Mouse (Mus musculus): ENCODE measurements at regions not wholly inside any gene's neighbourhood (a gene's known extent, or its start where the extent isn't known, plus 50 kb on each side); places are given as distances from the start of the nearest gene placed in this dataset.

DNA sequence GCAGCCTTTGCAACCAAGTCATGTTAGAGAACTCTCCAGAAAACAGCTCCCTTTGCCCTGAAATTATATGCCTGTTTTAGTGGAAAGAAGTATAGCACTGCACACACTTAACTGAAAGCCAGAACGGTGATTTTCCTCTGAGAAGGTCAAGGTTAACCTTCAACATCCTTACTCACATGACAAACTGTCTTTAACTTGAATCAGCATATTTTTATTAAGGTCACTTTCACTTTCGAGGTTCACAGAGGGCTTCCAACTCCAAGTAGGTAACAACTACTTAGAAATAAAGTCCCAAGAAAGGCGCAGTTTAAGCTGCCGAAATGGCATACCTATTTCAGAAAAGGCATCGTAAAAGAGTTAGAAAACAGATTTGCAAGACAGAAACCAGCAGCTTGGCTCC lies 502.4 kb downstream of the Adgrl2 start:
- H3K9me3 ChIP-seq = no peaks in the 10 kb centered on the region
- no peak overlapping the region for H3K4me2 ChIP-seq
- no peak overlapping the region for H3K27ac ChIP-seq
- no peaks in the 10 kb centered on the region for H3K27me3 ChIP-seq
- 83% methylated on average over 5 of the region's 5 CpGs for WGBS
- ATAC-seq (ENCODE audit: insufficient number of reproducible peaks, insufficient read depth, low FRiP score, low TSS enrichment, low read depth) = no peak
- H3K36me3 ChIP-seq = no peaks in the 10 kb centered on the region
- no peaks in the 10 kb centered on the region for H3K4me1 ChIP-seq
- no peak overlapping the region for H3K9ac ChIP-seq
- no peak overlapping the region for H3K4me3 ChIP-seq

DNA sequence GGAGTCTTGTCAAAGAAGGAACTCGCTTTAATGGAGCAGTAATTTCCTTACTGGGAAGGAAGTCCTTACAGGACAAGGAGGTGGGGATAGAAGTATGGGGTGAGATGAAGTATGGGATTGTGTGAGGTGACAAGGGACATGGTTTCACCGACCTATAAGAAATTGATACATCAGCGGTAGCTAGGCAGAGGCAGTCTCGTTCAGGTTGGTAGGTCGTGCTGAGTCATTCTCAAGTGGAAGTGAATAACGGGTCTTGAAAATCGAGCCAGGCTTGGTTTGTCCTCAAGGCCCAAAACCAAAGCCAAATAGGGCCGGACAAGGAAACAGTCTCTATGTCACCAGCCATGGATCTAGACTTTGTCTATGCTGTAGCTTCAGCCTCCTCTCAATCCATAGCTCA lies 514.5 kb downstream of the Adgrl2 start:
- H3K27me3 ChIP-seq = no peaks in the 10 kb centered on the region
- no peak overlapping the region for H3K9ac ChIP-seq
- no peaks in the 10 kb centered on the region for H3K9me3 ChIP-seq
- H3K27ac ChIP-seq = no peak overlapping the region
- H3K4me1 ChIP-seq = no peaks in the 10 kb centered on the region
- H3K36me3 ChIP-seq = no peaks in the 10 kb centered on the region
- 85% methylated on average over 8 of the region's 8 CpGs for WGBS
- H3K4me2 ChIP-seq = no peak overlapping the region
- ATAC-seq (ENCODE audit: insufficient number of reproducible peaks, insufficient read depth, low FRiP score, low TSS enrichment, low read depth) = no peak
- H3K4me3 ChIP-seq = no peak overlapping the region

DNA sequence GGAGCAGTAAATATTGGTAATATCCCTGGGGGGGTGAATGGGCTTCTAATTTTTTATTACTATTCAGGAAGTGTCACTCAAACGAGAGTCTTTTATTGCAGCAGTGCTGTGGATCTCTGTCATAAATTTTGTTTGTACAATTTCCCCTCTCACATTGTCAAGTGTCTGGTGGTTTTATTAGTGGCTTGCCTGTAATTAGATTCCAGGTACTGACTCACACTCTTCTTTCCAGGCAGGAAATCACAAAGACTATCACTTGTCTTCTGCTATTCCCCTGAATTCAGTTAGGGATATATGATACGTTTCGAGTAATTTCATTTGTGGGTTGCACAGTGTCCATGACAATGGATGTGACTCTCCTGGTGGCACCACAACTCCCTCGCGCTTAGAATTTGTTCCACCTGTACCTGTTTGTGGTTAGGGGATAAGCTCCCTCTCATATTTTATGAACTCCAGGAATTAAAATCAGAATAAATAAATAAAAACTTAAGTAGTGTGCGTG lies 517.4 kb downstream of the Adgrl2 start:
- Histone ChIP-seq H3K4me1 (no peaks in the 10 kb centered on the region), H3K27me3 (no peaks in the 10 kb centered on the region), H3K4me3 (no peak overlapping the region), H3K27ac (no peak overlapping the region), H3K4me2 (no peak overlapping the region), H3K9ac (no peak overlapping the region), H3K9me3 (no peaks in the 10 kb centered on the region), H3K36me3 (no peaks in the 10 kb centered on the region)
- 65% methylated on average over 6 of the region's 6 CpGs for WGBS
- no peak for ATAC-seq (ENCODE audit: insufficient number of reproducible peaks, insufficient read depth, low FRiP score, low TSS enrichment, low read depth)

DNA sequence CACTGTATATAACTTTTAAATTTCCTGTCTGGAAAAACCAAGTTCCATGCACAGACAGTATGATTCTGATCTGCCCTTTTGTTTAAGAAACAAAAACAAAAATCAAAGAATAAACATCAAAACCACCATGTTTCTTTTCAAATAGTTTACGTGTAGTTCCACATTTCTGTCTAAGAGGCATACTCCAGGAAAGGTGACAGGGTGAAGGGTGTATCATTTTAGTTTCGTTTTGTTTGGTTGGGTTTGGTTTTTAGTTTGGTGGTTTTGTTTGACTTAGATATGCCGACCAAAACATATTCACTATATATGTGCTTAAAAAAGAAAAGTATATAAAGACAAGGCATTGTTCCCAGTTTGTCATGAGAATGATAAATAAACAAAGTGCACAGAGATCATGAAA lies 524.9 kb downstream of the Adgrl2 start:
- Histone ChIP-seq H3K27ac (no peak overlapping the region), H3K4me3 (no peak overlapping the region), H3K27me3 (no peaks in the 10 kb centered on the region), H3K9me3 (no peaks in the 10 kb centered on the region), H3K4me2 (no peak overlapping the region), H3K36me3 (no peaks in the 10 kb centered on the region), H3K9ac (no peak overlapping the region), H3K4me1 (no peaks in the 10 kb centered on the region)
- WGBS = 83% methylated on average over 3 of the region's 3 CpGs
- no peak for ATAC-seq (ENCODE audit: insufficient number of reproducible peaks, insufficient read depth, low FRiP score, low TSS enrichment, low read depth)

DNA sequence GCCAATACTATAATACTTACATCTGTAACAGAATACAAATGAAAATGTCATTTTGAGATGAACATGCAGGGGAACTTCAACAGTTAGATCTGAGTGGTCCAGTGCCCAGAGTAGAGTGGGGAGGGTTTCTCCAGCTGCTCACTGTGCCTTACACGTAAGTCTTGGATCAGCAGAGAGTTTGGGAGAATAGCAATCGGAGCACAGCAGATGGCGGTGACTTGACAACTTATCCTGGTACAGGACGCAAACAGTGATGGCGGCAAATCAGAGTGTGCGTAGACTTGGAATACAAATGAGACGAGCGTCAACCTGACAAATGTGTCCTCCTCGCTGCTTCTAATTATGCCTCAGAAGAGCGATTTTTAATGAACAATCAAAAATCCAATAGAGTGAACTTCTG lies 527.6 kb downstream of the Adgrl2 start:
- Histone ChIP-seq H3K9me3 (no peaks in the 10 kb centered on the region), H3K36me3 (no peaks in the 10 kb centered on the region), H3K4me2 (no peak overlapping the region), H3K9ac (no peak overlapping the region), H3K4me3 (no peak overlapping the region), H3K27me3 (no peaks in the 10 kb centered on the region), H3K4me1 (no peaks in the 10 kb centered on the region), H3K27ac (no peak overlapping the region)
- no peak for ATAC-seq (ENCODE audit: insufficient number of reproducible peaks, insufficient read depth, low FRiP score, low TSS enrichment, low read depth)
- 87% methylated on average over 10 of the region's 10 CpGs for whole genome bisulfite sequencing

DNA sequence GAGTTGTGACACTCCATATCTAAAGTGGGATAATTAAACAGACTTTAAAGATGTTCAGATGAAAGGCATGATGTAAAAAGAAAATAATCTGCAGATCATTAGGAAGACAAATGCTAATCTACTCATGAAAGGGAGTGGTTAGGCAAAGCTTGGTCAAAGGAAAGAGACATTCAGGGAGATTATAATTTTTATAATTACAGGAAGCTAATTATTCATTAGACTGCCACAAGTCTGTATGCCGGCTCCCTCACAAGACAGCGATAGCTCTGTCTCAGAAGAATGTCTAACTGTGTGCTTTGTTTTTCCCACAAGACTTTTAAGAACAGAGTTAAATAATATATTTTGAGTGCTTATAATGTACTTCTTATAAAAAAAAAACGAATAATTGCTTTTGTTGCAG lies 541.5 kb downstream of the Adgrl2 start:
- no peak overlapping the region for H3K4me3 ChIP-seq
- H3K4me2 ChIP-seq = no peak overlapping the region
- no peaks in the 10 kb centered on the region for H3K36me3 ChIP-seq
- H3K27me3 ChIP-seq = no peaks in the 10 kb centered on the region
- 58% methylated on average over 3 of the region's 3 CpGs for WGBS
- no peak overlapping the region for H3K27ac ChIP-seq
- H3K9ac ChIP-seq = no peak overlapping the region
- H3K9me3 ChIP-seq = no peaks in the 10 kb centered on the region
- ATAC-seq (ENCODE audit: insufficient number of reproducible peaks, insufficient read depth, low FRiP score, low TSS enrichment, low read depth) = no peak
- H3K4me1 ChIP-seq = 0 out of 2 replicates have a peak, but pooled peaks cover 4% of the 10 kb centered on the region

DNA sequence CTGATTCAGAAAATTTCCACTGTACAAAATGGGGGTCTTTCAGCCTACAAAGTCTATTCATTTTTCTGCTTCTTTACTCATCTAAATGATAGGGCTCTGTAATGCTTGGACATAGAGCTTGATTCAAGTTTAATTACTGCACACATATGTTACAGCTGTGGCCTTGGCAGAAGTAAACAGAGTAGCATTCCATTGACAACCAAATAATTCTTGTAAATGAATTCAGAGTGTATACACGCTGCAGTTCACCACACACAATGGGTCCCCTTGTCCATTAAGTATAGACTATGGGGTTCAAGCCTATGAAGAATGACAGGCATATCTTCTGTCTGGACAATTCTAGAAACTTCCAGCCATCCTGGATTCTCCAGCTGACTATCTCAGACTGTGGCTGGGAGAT lies 541.9 kb downstream of the Adgrl2 start:
- 0 out of 2 replicates have a peak, but pooled peaks cover 4% of the 10 kb centered on the region for H3K4me1 ChIP-seq
- H3K9ac ChIP-seq = no peak overlapping the region
- H3K9me3 ChIP-seq = no peaks in the 10 kb centered on the region
- WGBS = 20% methylated on average over 1 of the region's 1 CpGs
- no peaks in the 10 kb centered on the region for H3K36me3 ChIP-seq
- no peak for ATAC-seq (ENCODE audit: insufficient number of reproducible peaks, insufficient read depth, low FRiP score, low TSS enrichment, low read depth)
- H3K27ac ChIP-seq = no peak overlapping the region
- H3K4me2 ChIP-seq = no peak overlapping the region
- no peaks in the 10 kb centered on the region for H3K27me3 ChIP-seq
- no peak overlapping the region for H3K4me3 ChIP-seq

DNA sequence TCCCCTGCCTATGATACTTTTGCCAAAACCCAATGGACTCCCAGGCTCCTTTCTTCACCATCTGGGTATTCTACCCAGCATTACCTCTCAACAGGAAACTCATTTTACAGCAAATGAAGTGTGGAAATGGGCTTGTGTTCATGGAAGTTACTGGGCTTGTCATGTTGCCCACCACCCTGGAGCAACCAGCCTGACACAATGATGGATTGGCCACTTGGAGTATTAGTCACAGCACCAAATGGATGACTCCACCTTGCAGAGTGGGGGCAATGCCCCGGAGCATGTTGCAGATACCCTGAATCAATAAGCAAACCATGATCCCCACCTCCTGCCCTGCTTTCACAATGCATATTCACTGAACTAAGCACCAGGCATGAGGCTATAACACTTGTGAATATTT lies 543.5 kb downstream of the Adgrl2 start:
- Histone ChIP-seq H3K9ac (no peak overlapping the region), H3K9me3 (no peaks in the 10 kb centered on the region), H3K4me3 (no peak overlapping the region), H3K4me1 (0 out of 2 replicates have a peak, but pooled peaks cover 4% of the 10 kb centered on the region), H3K4me2 (no peak overlapping the region), H3K27me3 (no peaks in the 10 kb centered on the region), H3K36me3 (no peaks in the 10 kb centered on the region), H3K27ac (no peak overlapping the region)
- no peak for ATAC-seq (ENCODE audit: insufficient number of reproducible peaks, insufficient read depth, low FRiP score, low TSS enrichment, low read depth)
- WGBS = 94% methylated on average over 1 of the region's 1 CpGs

DNA sequence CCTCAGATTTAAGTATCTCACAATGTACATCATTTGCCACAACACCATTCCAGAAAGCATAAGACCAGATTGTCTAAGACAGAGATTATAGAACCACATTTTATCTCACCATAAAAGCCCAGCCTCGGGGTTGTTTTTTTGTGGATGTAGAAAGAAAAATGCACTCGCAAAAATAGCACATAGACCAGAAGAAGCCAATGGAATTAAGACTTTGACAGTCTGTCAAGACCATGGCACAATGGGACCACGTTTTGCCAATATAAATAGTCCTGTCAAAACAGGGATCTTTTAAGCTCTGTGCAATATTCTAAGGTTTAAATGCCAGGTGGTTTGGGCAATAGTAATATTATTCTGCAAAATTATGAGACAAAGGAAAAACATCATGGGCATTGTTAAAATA lies 547.3 kb downstream of the Adgrl2 start:
- no peak overlapping the region for H3K27ac ChIP-seq
- no peak for ATAC-seq (ENCODE audit: insufficient number of reproducible peaks, insufficient read depth, low FRiP score, low TSS enrichment, low read depth)
- no peaks in the 10 kb centered on the region for H3K27me3 ChIP-seq
- no peaks in the 10 kb centered on the region for H3K36me3 ChIP-seq
- H3K4me1 ChIP-seq = no peaks in the 10 kb centered on the region
- 67% methylated on average over 3 of the region's 3 CpGs for WGBS
- H3K4me2 ChIP-seq = no peak overlapping the region
- H3K9ac ChIP-seq = no peak overlapping the region
- no peak overlapping the region for H3K4me3 ChIP-seq
- no peaks in the 10 kb centered on the region for H3K9me3 ChIP-seq

DNA sequence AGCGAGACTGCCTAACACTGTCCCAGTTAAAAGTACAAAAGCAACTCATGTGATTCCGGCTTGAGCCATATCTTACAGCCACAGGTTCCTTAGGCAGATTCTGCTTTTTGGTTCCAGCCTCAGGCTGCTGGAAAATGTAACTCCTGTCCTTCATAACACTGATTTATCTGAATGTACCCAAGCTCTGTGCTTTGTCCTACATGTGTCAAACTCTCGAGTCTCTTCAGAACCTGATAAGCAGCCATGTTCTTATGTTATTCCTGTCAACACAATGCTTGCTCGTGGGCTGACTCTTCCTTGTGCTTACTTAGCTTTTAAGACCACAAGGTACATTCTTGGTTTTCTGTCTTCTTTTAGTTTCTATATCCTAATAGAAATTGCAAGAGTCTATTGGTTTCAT lies 556.3 kb downstream of the Adgrl2 start:
- Histone ChIP-seq H3K4me1 (peaks cover 5% of the 10 kb centered on the region; the same call in 1 of the 2 replicates), H3K36me3 (no peaks in the 10 kb centered on the region), H3K9me3 (no peaks in the 10 kb centered on the region), H3K27ac (no peak overlapping the region), H3K27me3 (no peaks in the 10 kb centered on the region), H3K9ac (no peak overlapping the region), H3K4me2 (no peak overlapping the region), H3K4me3 (no peak overlapping the region)
- WGBS = 90% methylated on average over 4 of the region's 4 CpGs
- ATAC-seq (ENCODE audit: insufficient number of reproducible peaks, insufficient read depth, low FRiP score, low TSS enrichment, low read depth) = no peak

DNA sequence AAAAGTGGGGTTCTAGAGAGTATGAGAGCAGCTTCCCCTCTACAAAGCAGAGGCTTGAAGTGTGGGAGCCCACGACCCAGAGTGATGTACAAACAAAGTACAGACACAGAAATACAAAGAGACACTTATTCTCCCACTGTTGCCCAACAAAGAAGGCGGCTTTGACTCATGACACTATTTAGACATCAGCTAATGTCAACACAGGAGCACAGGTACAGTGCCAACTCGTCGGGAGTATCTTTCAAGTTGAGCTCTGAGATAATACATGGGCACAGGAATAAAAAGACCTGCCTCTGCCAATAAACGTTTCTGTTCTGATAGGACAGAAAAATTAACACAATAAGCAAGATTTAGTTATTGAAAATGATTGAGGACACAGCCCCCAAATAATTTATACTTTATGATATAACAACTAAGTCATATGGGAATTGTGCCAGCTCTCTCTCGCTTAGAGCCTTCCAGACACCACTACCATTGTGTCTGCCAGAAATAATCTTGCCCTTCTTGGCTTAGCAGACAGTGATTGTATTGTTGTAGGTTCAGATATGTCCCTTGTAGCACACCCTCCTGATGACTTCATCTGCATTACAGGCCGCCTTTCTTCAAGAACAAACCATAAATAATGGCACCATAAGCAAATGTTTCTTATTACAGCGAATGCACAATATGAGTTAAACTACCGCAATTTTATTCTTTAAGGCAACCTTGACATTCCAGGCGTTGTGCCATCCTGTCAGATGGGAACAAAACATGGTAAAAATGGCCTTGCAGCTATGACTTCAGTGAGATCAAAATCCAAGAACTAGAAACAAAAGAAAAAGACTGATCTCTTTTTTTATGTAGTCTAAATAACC lies 561.1 kb downstream of the Adgrl2 start:
- H3K4me3 ChIP-seq = no peak overlapping the region
- ATAC-seq (ENCODE audit: insufficient number of reproducible peaks, insufficient read depth, low FRiP score, low TSS enrichment, low read depth) = no peak
- H3K4me1 ChIP-seq = peaks cover 18% of the 10 kb centered on the region
- H3K9ac ChIP-seq = no peak overlapping the region
- no peaks in the 10 kb centered on the region for H3K36me3 ChIP-seq
- no peak overlapping the region for H3K27ac ChIP-seq
- H3K27me3 ChIP-seq = peaks cover 5% of the 10 kb centered on the region; the same call in 1 of the 2 replicates
- no peaks in the 10 kb centered on the region for H3K9me3 ChIP-seq
- WGBS = 54% methylated on average over 10 of the region's 10 CpGs
- H3K4me2 ChIP-seq = no peak overlapping the region

DNA sequence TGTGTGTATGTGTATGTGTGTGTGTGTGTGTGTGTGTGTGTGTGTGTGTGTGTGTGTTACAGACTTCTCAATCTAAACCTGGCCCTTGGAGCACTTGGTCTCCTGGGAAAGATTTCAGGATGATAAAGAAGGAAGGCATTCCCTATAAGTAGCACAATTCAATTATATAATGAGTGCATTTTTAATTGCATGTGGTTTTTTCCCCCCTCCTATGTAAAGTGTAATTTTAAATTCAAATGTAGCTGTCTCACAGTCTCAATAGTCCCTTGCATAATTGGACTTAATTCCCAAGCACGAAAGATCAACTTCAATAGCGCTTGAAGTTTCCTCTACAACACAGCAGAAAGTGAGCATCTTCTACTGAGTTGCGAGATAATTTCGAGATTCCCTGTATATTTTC lies 566.3 kb downstream of the Adgrl2 start:
- 87% methylated on average over 4 of the region's 4 CpGs for WGBS
- Histone ChIP-seq H3K36me3 (no peaks in the 10 kb centered on the region), H3K9ac (no peak overlapping the region), H3K27ac (no peak overlapping the region), H3K4me1 (peaks cover 13% of the 10 kb centered on the region), H3K4me2 (no peak overlapping the region), H3K9me3 (no peaks in the 10 kb centered on the region), H3K27me3 (peaks cover 5% of the 10 kb centered on the region; the same call in 1 of the 2 replicates), H3K4me3 (no peak overlapping the region)
- ATAC-seq (ENCODE audit: insufficient number of reproducible peaks, insufficient read depth, low FRiP score, low TSS enrichment, low read depth) = no peak
